Mouse (Mus musculus) CH12.LX (cell line): ENCODE measurements around the gene Rnf26.

Experiments
- CTCF ChIP-seq, 2 experiments: IDR thresholded peaks in 1 of 2; conservative IDR thresholded peaks in 1 of 2; 2 replicates each; pipeline ENCODE4 v1.5.1; 2011 to 2012; ENCODE audit warnings: low read depth in 2 of 2, low read length in 2 of 2, improper control_type of control experiment in 1 of 2, inconsistent platforms in 1 of 2, mild to moderate bottlenecking in 1 of 2, moderate library complexity in 1 of 2
- JUND ChIP-seq: conservative IDR thresholded peaks from 2 replicates; pipeline ENCODE4 v1.6.1; 2011; ENCODE audit warnings: low read depth, low read length, improper control_type of control experiment
- MAFK ChIP-seq: IDR thresholded peaks from 2 replicates; pipeline ENCODE4 v1.6.1; 2011; ENCODE audit warnings: low read length, improper control_type of control experiment; ENCODE audit not compliant: insufficient replicate concordance
- POLR2A ChIP-seq: IDR thresholded peaks from 2 replicates; pipeline ENCODE4 v1.6.1; 2011; ENCODE audit warnings: low read depth, mild to moderate bottlenecking, improper control_type of control experiment, low read length

DNA sequence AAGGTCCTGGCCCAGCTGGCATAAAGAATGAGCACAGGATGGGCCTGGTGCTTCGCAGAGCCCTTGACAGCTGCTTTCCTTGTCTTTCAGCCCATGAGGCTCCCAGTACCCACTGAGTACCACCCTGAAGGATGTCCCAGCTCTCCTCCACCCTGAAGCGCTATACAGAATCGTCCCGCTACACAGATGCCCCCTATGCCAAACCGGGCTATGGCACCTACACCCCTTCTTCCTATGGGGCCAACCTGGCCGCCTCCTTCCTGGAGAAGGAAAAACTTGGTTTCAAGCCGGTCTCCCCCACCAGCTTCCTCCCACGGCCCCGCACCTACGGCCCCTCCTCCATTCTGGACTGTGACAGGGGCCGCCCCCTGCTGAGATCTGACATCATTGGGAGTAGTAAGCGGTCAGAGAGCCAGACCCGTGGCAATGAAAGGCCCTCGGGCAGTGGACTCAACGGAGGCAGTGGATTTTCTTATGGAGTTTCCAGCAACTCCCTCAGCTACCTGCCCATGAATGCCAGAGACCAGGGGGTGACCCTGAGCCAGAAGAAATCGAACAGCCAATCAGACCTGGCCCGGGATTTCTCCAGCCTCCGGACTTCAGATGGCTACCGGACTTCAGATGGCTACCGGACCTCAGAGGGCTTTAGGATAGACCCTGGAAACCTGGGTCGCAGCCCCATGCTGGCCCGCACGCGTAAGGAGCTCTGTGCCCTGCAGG lies 37.9 kb downstream of the Rnf26 start:
- TF ChIP-seq MAFK = no peak
- TF ChIP-seq JUND = no peak
- no peak for TF ChIP-seq POLR2A
- no peak for TF ChIP-seq CTCF (conservative IDR thresholded peaks at IDR 0.05 in 1 of 2, IDR thresholded peaks at IDR 0.05 in 1 of 2; ENCODE audit: low read depth in 2 of 2, low read length in 2 of 2)
